Mouse (Mus musculus): ENCODE measurements at regions not wholly inside any gene's neighbourhood (a gene's known extent, or its start where the extent isn't known, plus 50 kb on each side); places are given as distances from the start of the nearest gene placed in this dataset.

DNA sequence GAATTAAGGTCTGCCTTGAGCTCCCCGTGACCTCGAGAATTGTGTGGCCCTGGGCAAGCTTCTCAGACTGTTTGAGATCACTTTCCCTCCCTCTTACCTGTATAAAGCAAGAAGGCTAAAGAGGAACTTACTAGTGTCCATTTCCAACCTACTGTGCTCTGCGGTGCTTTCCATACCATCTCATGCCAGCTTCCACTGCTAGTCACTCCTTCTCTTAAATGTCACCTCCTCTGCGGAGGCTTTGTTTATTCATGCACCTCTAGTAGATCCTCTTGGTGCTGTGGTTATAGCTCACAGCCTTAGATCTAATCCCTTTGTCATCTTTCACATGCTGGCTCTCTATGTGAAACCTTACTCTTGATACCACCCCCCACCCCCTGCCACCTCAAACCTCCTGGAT lies 2310.3 kb upstream of the Lrrc6 start:
- ATAC-seq (replicated peaks; ENCODE audit: poor library complexity): no peak

DNA sequence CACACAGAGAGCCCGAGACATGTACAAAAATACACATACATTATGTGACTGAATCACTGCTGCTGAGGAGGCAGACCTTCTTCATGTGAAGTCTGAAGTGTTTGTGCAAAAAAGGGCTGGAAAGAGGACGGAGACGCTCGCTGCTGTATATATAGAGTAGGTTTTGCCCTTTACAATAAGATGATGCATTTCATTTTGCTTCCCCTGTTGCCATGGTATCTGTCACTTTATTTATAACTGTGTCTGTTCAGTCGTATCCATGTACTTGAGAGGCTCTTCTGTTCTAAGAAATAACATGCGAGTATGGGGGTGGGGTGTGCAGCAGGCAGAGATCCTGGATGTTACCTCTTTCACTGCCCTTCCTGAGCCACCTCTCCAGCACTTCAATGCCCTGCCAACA lies 2309.9 kb upstream of the Lrrc6 start:
- no peak for ATAC-seq (replicated peaks; ENCODE audit: poor library complexity)

- ATAC-seq (replicated peaks; ENCODE audit: poor library complexity): no peak
Measured at GRCm38 (mm10) chr15:68808175-68808574, 2307.5 kb upstream of the Lrrc6 start.

- ATAC-seq (replicated peaks; ENCODE audit: poor library complexity): no peak
Measured at GRCm38 (mm10) chr15:68804254-68804653, 2303.5 kb upstream of the Lrrc6 start.

- ATAC-seq (replicated peaks; ENCODE audit: poor library complexity): no peak
Measured at GRCm38 (mm10) chr15:68801763-68802162, 2301.1 kb upstream of the Lrrc6 start.

DNA sequence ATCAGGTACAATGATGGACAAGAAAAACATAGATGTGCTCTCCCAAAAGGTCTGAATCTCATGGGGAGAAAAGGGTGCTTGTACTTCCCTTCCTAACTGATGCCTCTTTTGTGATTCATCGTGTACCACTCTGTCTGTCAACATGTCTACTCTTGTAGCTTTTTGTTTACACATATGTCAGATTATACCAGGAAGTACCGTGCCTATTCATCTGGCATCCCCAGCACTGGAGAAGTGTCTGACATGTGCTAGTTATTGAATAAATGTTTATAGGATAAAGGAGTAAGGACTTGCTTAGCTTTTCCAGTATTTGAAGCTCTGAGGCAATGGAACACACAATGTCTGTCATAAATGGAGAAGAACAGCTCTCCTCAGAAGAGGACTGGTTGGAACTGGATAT lies 2296.7 kb upstream of the Lrrc6 start:
- ATAC-seq (replicated peaks; ENCODE audit: poor library complexity): no peak

DNA sequence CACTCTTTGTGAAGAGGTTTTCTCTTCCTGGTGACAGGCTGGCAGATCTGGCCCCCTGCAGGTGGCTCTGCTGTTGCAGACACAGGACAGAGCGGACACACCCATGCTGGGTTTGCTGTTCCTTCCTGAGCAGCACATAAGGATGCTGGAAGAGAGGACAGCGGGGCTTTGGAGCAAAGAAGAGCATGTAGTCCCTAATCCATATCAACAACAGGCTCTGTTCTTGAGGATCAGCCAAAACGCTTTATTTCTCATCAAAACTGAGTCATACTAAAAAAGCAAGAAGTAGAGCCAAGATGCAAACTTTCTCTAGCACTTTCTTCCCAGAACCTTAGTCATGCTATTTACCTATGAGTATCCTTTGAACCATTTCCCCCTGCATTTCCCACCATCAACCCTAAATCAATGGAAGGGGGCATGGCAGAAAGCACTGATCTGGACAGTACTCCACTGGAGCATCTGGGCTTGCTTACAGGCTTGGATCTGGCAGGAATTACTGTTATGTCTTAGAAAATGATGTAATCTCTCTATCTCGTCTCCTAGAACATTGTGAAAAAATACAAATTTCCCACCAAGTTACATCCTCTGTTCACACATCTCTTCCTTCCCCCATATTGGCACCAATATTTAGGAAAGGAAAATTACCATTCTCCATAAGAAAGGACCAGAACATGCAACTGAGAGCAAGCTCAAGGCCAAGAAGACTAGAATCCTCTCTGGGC lies 2294.7 kb upstream of the Lrrc6 start:
- ATAC-seq (replicated peaks; ENCODE audit: poor library complexity): no peak

DNA sequence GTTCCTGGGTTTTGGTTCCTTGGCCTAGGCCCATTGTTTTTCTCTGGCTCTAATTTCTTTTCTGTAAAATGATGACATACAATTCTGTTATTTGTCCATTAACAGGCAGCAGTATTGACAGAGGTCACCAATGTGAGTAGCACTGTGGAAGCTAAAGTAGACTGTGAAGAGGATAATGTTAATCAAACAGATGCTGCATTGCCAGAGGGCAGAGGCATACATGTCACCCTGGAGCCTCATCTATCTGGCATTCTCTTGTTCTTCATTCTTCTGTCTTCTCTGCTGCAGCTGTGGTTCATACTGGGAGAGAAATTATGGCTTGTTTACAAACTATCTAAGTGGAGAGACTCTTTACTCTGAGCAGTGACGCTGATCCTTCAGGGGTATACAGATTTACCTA lies 2259.2 kb upstream of the Lrrc6 start:
- no peak for ATAC-seq (replicated peaks; ENCODE audit: poor library complexity)

- no peak for ATAC-seq (replicated peaks; ENCODE audit: poor library complexity)
Measured at GRCm38 (mm10) chr15:68755255-68755654, 2254.5 kb upstream of the Lrrc6 start.

DNA sequence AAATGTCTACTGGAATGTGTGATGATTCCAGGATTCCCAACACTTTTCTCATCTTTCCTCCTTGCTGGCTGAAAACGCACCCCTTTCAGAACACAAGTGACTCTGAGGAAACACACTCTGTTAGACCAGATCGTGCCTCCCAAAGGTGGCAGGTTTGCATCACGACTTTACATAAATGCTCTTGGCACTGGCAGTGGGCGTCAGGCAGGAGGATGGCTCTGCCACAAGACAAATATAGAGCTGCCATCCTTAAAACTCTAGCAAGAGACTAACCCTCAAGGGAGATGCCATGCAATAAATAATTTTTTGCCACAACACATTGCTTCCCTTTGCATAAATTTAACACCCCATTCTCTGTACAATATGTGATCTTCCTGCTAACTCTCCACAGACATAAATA lies 2254.1 kb upstream of the Lrrc6 start:
- ATAC-seq (replicated peaks; ENCODE audit: poor library complexity): no peak

GRCm38 (mm10) chr15:68739344-68739743 lies 2238.6 kb upstream of the Lrrc6 start:
- ATAC-seq (replicated peaks; ENCODE audit: poor library complexity): no peak

DNA sequence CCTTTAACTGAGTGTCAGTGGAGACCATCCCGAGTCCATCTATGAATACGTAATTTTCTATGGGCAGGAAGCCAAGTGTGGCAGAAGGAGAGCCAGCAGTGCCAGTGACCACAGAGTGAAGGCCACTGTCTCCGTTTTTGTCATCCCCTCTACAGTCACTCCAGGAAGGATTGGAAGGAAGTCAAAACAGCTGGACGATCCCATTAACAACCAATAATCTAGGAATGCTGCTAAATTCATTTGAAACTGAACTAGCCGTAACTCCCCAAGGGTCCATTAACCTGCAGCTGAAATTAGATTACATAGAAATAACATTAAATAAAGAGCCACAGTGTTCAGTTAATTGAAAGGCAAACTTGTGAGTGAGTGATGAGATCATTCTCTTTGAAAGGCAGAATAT lies 2220.5 kb upstream of the Lrrc6 start:
- no peak for ATAC-seq (replicated peaks; ENCODE audit: poor library complexity)

- no peak for ATAC-seq (replicated peaks; ENCODE audit: poor library complexity)
Measured at GRCm38 (mm10) chr15:68719486-68719885, 2218.8 kb upstream of the Lrrc6 start.

GRCm38 (mm10) chr15:68714337-68714736 lies 2213.6 kb upstream of the Lrrc6 start:
- no peak for ATAC-seq (replicated peaks; ENCODE audit: poor library complexity)

DNA sequence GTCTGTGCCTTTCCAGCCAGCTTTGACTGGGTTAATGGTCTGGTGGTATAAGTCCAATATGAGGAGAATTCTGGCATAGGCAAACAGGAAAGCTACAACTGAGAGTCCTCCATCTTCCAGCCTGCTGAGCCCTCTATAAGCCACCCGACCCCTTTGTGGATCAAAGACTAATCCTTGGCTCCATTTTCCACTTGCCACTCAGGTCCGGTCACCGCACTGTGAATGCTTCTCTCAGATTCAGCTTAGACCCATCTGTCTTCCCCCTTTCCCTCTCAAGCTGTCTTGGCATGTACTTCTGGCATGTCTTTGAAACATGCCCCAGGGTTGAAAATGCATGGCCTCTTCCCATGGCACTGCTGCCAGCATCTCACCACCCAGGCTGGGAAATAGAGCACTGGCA lies 2206.6 kb upstream of the Lrrc6 start:
- no peak for ATAC-seq (replicated peaks; ENCODE audit: poor library complexity)

DNA sequence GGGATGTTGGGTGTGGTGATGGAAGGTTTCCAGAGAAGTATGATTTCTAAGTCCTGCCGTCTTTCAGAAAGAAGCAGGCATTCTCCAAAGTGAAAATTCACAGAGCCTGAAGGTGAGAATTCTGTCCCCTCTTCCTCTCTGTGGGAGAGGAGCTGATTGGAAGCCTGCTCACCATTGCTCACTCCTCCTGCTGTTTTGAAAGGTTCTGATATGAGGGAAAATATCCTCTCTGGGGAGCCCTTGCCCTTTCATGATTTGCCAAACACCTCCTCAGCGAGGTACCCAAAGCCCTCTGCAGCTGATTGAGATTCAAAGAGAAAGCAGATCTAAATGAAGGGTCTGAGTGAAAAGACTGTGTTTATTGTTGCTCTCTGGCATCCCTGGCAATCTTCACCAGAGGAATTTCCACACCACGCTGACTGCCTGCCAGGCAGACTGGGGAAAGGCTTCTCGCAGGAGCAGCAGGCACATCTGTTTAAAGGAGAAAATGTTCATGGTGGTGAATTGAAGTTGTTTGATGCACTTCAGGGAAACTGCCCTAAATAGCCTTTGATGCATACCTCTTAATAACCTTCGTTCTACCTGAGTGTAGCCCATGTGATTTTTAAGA lies 2194.4 kb upstream of the Lrrc6 start:
- ATAC-seq (replicated peaks; ENCODE audit: poor library complexity): no peak

DNA sequence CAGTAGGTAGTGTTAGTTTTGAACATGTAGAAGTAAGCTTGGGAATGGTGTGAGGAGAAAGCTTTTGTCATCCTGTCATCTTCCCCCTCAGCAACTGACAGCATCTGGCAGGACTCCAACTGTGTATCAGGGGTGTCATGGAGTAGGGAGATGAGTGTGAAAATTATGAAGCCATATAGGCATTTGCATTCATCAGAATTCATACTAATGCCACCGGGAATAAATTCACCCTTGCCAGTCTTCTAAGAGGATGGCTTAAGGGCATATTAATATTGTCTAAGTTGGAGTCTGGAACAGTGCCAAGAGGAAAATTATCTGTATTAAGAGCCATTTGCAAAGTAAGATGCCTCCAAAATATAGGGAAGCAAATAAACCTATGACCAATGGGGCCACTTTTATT lies 2166.8 kb upstream of the Lrrc6 start:
- no peak for ATAC-seq (replicated peaks; ENCODE audit: poor library complexity)

GRCm38 (mm10) chr15:68665331-68665730 lies 2164.6 kb upstream of the Lrrc6 start:
- ATAC-seq (replicated peaks; ENCODE audit: poor library complexity): no peak

GRCm38 (mm10) chr15:68656722-68657121 lies 2156.0 kb upstream of the Lrrc6 start:
- ATAC-seq (replicated peaks; ENCODE audit: poor library complexity): no peak

DNA sequence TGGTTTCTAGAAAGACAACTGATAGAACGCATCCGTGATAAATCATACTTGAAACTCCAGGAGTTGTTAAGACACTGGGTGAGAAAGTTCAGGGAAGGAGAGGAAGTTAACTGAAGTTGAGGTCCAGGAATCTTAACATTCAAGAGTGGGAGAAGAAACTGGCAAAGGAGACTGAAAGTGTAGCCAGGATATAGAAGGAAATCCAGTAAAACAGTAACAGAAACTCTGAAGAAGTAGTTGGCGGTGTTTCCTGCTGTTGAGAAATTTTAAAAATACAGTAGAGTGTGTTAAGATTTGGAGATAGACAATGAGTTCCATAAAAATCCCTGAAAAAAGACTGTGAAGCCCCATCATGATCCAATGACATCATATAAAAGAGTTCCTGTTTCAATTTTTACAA lies 2154.3 kb upstream of the Lrrc6 start:
- ATAC-seq (replicated peaks; ENCODE audit: poor library complexity): no peak

GRCm38 (mm10) chr15:68650609-68651008 lies 2149.9 kb upstream of the Lrrc6 start:
- ATAC-seq (replicated peaks; ENCODE audit: poor library complexity): peak; percentile 52

GRCm38 (mm10) chr15:68650033-68650432 lies 2149.3 kb upstream of the Lrrc6 start:
- ATAC-seq (replicated peaks; ENCODE audit: poor library complexity): no peak

- ATAC-seq (replicated peaks; ENCODE audit: poor library complexity): peak; percentile 51
Measured at GRCm38 (mm10) chr15:68646865-68647264, 2146.2 kb upstream of the Lrrc6 start.

All from megakaryocyte progenitor cell, adult 5-6 weeks (primary cell).